Mouse (Mus musculus) lung, adult 10 weeks (tissue): ENCODE data around the gene Mrc2. TPM values are rescaled to one million over a fixed set of nuclear protein-coding genes. Genes with fewer than 3 reads are reported as not detected.

Source experiments
- polyA plus RNA-seq: library from polyadenylated mRNA; stranded (reverse); fragments of 350-450 nt; fragmentation: Illumina TruSeq; extraction: RNeasy Lipid Tissue Mini Kit (QIAGEN cat#74804); gene quantifications from one replicate; pipeline ENCODE4 v1.2.3, GENCODE M21; 2014; ENCODE audit warnings: low read depth, low replicate concordance; ENCODE audit not compliant: insufficient read depth

The Mrc2 gene
- 20.4 TPM for polyA plus RNA-seq

DNA sequence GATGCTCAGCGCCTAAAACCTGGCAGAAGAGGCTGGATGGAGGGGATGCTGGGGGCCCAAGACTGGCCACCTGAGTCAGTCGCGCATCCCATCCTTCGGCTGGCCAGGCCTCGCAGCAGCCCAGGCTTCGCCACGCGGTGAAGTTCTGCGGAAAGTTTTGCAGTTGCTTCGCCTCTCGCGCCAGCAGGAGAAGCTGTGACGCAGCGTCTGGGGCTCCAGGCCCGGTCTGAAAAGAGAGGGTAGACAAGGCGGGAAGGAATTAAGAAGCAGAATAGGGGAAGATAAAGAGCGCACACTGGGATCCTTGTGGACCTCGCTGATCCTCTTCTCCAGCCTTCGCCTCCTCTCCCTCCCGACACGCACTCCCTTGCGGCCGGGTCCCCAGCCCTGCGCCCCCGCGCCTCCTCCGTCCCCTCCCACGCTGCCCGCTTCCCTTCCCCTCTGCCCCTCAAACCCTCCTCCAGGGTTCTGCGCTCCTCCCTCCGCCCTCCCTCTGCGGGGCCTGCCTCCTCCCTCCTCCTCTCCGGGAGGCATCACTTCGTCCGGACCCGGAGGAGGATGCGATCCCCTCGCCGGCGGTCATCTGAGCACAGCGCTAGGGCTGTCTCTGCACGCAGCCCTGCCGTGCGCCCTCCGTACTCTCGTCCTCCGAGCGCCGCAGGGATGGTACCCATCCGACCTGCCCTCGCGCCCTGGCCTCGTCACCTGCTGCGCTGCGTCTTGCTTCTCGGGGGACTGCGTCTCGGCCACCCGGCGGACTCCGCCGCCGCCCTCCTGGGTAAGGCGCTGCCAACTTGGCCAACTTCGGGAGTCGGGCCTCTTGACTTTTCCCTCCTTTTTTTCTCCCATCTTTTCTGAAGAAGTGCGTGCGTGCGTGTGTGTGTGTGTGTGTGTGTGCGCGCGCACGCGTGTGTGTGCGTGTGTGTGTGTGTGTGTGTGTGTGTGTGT lies at the start of gene Mrc2:
Gene Mrc2, plus strand, starts transcription at position 520 of the 948 bp plus-strand sequence.

Other genes with a start within 250 kb of the Mrc2 start
- gene Efcab3, start 229.1 kb upstream of the Mrc2 start, polyA plus RNA-seq = not detected
- gene Mettl2, start 166.2 kb upstream of the Mrc2 start, polyA plus RNA-seq = 7.8 TPM
- not detected for gene Gm10842, start 145.8 kb upstream of the Mrc2 start, polyA plus RNA-seq
- gene Tlk2, start 113.8 kb upstream of the Mrc2 start, polyA plus RNA-seq = 18.9 TPM
- gene March10, start 164.1 kb downstream of the Mrc2 start, polyA plus RNA-seq = 0.20 TPM